Mouse (Mus musculus) embryonic facial prominence, embryonic 12.5 days (tissue): ENCODE measurements at regions not wholly inside any gene's neighbourhood (a gene's known extent, or its start where the extent isn't known, plus 50 kb on each side); places are given as distances from the start of the nearest gene placed in this dataset.

ENCODE experiments used
- ATAC-seq: fragments of 200-750 bp; cut with Nextera tagmentation; 2 replicates; pipeline ENCODE4 v1.8.0; 2017; ENCODE audit not compliant: insufficient number of reproducible peaks, insufficient read depth, low FRiP score, low TSS enrichment
- H3K27ac ChIP-seq: fragments of 300-500 bp; sonication (generic); 2 replicates; pipeline ENCODE4 v1.5.1; 2016; ENCODE audit warnings: mild to moderate bottlenecking
- H3K27me3 ChIP-seq: fragments of 300-500 bp; sonication (generic); 2 replicates; pipeline ENCODE4 v1.6.1; 2016; ENCODE audit warnings: mild to moderate bottlenecking, moderate library complexity
- H3K36me3 ChIP-seq: fragments of 300-500 bp; sonication (generic); 2 replicates; pipeline ENCODE4 v1.6.1; 2016; ENCODE audit warnings: mild to moderate bottlenecking
- H3K4me1 ChIP-seq: fragments of 300-500 bp; sonication (generic); 2 replicates; pipeline ENCODE4 v1.6.1; 2016
- H3K4me2 ChIP-seq: fragments of 300-500 bp; sonication (generic); replicated peaks from 2 replicates; pipeline ENCODE4 v1.6.1; 2016; ENCODE audit warnings: mild to moderate bottlenecking, moderate library complexity
- H3K4me3 ChIP-seq: fragments of 300-500 bp; sonication (generic); 2 replicates; pipeline ENCODE4 v1.5.1; 2016; ENCODE audit warnings: mild to moderate bottlenecking
- H3K9ac ChIP-seq: fragments of 300-500 bp; sonication (generic); 2 replicates; pipeline ENCODE4 v1.6.1; 2016; ENCODE audit warnings: mild to moderate bottlenecking, moderate library complexity
- H3K9me3 ChIP-seq: fragments of 300-500 bp; sonication (generic); 2 replicates; pipeline ENCODE4 v1.6.1; 2016; ENCODE audit warnings: mild to moderate bottlenecking, moderate library complexity
- WGBS: fragments of 180-500 bp; shearing (Covaris S2); methylation state at CpG from one replicate; pipeline ENCODE4 v1.1.7; 2016; 5-methylcytosine and 5-hydroxymethylcytosine counted together

DNA sequence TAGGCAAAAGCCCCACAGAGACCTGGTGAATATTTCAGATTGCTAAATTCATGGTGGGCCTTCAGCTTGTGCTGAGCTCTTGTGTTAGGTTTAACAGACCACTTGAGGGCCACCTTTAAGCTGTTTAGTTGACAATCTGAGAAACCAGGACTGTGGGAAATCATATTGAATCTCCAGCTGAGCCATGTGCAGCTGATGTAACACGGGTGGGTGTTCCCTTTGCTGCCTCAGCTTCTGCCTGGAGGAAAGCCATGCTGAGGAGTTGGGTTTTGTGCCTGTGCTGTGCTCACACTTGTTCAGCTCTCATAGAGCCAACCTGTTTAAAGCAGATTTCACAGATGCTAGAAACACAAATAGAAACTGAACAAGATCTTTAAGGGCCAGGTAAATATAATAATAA lies 111.6 kb upstream of the Tut7 start:
- Histone ChIP-seq H3K4me3 (no peak overlapping the region), H3K4me1 (no peaks in the 10 kb centered on the region), H3K9me3 (no peaks in the 10 kb centered on the region), H3K9ac (no peak overlapping the region), H3K36me3 (no peaks in the 10 kb centered on the region), H3K4me2 (no peak overlapping the region), H3K27ac (no peak overlapping the region), H3K27me3 (no peaks in the 10 kb centered on the region)
- ATAC-seq = no peak
- WGBS = 34% methylated on average over 1 of the region's 1 CpGs

DNA sequence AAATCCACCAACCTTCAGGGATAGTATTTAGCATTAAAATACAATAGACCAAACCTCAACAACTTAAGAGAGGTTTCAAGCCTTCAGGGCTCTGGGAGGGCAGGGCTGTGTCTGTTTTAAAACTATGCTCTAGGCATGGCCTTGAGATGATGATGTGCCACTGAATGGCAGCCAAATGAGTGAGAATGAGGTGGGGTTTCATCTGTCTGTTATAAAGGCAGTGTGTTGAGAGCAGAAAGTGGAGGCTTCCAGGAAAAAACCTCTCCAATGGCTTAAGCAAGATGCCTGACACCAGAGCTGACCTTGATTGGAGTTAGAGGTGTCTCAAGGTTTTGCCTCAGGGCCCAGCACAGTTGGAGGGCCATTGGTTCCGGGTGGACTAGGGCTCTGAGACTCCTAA lies 111.1 kb upstream of the Tut7 start:
- Histone ChIP-seq H3K4me2 (no peak overlapping the region), H3K9ac (no peak overlapping the region), H3K4me1 (no peaks in the 10 kb centered on the region), H3K27ac (no peak overlapping the region), H3K27me3 (no peaks in the 10 kb centered on the region), H3K4me3 (no peak overlapping the region), H3K36me3 (no peaks in the 10 kb centered on the region), H3K9me3 (no peaks in the 10 kb centered on the region)
- ATAC-seq = no peak
- WGBS = 46% methylated on average over 1 of the region's 1 CpGs

DNA sequence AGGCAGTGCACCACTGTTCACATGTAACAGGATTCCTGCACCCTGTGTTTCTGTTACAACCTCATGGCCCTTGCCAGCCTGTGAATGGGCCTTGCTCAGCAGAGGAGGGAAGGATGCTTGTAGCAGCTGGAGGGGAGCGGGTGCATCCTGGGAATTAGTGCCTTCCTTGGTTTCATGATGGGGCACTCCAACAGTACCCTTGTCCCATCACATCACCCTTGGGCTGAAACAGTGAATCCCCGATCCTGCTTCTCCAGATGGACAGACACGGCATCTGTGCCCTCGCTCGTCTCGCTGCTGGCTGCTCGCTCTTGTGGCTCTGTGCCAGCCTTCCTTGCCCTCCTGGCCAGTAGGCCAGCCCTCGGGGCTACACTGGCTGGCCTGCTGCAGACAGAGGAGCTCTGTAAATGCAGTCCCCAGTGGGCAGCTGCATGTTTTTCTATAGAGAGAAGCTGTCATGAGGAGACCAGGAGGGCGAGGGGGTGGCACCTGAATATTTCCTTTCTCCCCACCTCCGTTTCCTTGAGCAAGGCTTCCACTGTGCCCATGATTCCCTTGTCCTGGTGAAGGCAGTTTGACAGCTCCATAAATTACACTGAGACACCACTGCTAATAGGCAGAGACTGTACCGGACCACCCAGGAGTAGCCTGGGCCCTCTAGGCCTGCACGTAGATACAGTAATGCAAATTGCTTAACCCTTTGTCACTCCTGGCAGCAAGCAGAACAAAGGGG lies 104.6 kb upstream of the Tut7 start:
- H3K36me3 ChIP-seq = no peaks in the 10 kb centered on the region
- peak; percentile 68 for ATAC-seq
- H3K4me2 ChIP-seq = no peak overlapping the region
- H3K4me3 ChIP-seq = no peak overlapping the region
- peak overlapping the region; percentile 13; the same call in 1 of the 2 replicates for H3K27ac ChIP-seq
- H3K9ac ChIP-seq = no peak overlapping the region
- WGBS = 38% methylated on average over 12 of the region's 12 CpGs
- H3K4me1 ChIP-seq = peaks cover 17% of the 10 kb centered on the region
- H3K9me3 ChIP-seq = no peaks in the 10 kb centered on the region
- no peaks in the 10 kb centered on the region for H3K27me3 ChIP-seq

DNA sequence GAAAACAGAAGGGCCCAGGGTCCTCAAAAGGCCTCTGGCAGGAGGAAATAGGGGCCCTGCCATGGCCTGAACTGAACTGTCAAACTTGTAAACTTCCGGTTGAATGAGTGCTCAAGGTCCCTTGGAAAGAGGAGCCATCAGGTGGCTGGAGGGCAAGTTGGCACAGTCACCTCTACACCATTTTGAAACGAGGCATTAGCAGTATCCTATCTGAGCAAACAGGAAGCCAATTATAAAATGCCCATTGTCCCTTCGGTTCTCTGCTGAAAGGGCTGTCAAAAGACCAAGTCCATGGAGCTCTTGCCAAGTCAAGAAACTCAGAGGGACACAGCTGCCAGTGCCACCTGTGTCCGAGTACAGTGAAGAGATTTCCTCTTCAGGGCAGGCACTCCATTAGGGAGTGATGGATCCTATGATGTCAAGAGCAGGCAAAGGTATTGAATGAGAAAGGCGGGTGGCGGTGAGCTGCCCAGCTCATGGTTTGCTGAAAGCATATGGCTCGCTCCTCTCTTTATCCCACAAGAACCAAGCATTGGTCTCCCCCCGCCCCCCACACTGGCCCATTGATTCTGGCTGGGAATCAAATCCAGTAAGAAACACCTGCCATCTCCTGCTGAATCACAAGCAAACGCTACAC lies 103.0 kb upstream of the Tut7 start:
- Histone ChIP-seq H3K9ac (no peak overlapping the region), H3K36me3 (no peaks in the 10 kb centered on the region), H3K9me3 (no peaks in the 10 kb centered on the region), H3K27me3 (no peaks in the 10 kb centered on the region), H3K4me1 (peaks cover 17% of the 10 kb centered on the region), H3K4me2 (no peak overlapping the region), H3K27ac (no peak overlapping the region), H3K4me3 (no peak overlapping the region)
- ATAC-seq = no peak
- whole genome bisulfite sequencing = 77% methylated on average over 9 of the region's 9 CpGs

DNA sequence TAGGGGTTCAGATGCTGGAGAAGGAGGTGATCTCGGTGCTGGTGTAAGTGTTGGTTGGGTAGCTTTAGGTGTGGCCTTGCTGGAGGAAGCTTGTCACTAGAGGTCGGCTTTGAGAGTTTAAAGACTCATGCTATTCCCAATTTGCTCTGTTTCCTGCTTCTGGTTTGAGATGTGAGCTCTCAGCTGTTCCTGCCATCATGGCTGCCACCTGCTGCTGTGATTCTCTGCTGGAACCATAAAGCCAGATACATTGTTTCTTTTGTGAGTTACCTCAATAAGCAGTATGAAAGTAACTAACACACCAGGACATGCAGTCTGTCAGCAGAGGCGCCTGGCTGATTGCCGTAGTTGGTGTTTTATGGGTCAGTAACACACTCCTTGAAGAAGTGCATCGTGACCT lies 94.2 kb upstream of the Tut7 start:
- Histone ChIP-seq H3K4me3 (no peak overlapping the region), H3K27me3 (no peaks in the 10 kb centered on the region), H3K4me2 (no peak overlapping the region), H3K4me1 (no peaks in the 10 kb centered on the region), H3K9ac (no peak overlapping the region), H3K36me3 (no peaks in the 10 kb centered on the region), H3K27ac (peak overlapping the region; percentile 60; the same call in 1 of the 2 replicates), H3K9me3 (no peaks in the 10 kb centered on the region)
- ATAC-seq = no peak
- 86% methylated on average over 5 of the region's 5 CpGs for WGBS

DNA sequence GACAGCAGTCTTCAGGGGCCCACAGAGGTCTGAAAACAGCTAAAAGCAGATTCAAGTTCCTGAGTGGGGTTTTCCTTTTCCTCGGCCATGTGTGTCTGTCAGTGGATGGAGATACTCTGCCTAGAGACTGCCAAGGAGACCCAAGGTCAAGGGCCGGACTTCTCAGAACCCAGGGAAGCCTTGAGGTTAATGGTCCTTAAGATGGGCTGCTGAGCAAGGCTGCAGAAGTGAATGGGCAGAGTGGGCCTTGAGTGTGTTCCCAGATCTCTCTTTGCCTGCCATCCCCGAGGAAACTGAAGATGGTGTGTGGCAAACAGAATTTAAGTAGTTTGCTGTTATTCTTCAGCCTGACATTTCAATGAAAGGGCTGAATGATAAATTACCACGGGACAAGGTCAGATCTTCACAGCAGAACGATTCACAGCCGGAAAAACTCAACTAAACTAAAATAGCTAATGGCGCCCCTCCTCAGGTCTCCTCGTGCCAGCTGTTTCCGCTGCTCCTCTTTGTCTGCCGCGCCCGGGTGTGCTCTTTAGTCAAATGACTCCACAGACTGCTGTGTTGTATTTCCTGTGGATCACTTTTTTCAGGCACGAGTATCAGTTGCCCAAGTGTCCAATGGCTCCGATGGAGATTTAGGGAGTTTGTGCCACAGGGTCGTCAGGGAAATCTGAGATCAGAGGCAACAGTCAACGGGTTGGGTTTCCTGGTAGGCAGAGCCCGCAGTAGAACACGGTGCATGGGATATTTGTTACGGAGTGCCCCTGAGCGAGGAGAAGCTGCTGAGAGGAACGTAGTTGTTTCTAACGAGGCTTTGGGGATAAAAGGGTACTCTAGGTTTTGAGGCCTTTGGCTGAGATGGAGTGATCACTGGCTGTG lies 93.5 kb upstream of the Tut7 start:
- no peak overlapping the region for H3K9ac ChIP-seq
- H3K36me3 ChIP-seq = no peaks in the 10 kb centered on the region
- H3K27ac ChIP-seq = peak overlapping the region; percentile 60; the same call in 1 of the 2 replicates
- no peak overlapping the region for H3K4me3 ChIP-seq
- ATAC-seq = no peak
- no peak overlapping the region for H3K4me2 ChIP-seq
- H3K4me1 ChIP-seq = no peaks in the 10 kb centered on the region
- H3K9me3 ChIP-seq = no peaks in the 10 kb centered on the region
- 66% methylated on average over 22 of the region's 22 CpGs for WGBS
- H3K27me3 ChIP-seq = no peaks in the 10 kb centered on the region

DNA sequence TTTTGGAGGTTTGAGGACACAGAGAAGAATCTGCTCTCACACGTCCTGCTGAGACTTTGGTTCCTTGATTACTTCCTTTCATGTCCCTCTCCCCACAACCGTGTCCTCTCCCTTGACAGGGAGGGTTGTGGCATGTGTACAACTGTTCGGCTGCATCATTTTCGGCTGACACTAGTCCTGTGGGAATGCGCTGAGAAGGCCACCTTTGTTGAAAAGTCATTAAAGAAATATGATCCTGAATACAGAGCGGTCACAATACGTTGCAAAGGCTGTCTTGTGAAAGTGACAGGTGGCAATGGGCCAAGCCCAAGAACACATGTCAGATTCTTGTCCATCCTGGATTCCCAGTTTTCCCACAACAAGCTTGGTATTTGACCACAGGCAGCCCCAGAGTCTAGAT lies 92.8 kb upstream of the Tut7 start:
- no peaks in the 10 kb centered on the region for H3K9me3 ChIP-seq
- no peak overlapping the region for H3K4me3 ChIP-seq
- ATAC-seq = no peak
- no peak overlapping the region for H3K9ac ChIP-seq
- no peak overlapping the region for H3K4me2 ChIP-seq
- H3K27ac ChIP-seq = no peak overlapping the region
- H3K4me1 ChIP-seq = peaks cover 4% of the 10 kb centered on the region
- no peaks in the 10 kb centered on the region for H3K36me3 ChIP-seq
- H3K27me3 ChIP-seq = no peaks in the 10 kb centered on the region
- WGBS = 61% methylated on average over 7 of the region's 7 CpGs

DNA sequence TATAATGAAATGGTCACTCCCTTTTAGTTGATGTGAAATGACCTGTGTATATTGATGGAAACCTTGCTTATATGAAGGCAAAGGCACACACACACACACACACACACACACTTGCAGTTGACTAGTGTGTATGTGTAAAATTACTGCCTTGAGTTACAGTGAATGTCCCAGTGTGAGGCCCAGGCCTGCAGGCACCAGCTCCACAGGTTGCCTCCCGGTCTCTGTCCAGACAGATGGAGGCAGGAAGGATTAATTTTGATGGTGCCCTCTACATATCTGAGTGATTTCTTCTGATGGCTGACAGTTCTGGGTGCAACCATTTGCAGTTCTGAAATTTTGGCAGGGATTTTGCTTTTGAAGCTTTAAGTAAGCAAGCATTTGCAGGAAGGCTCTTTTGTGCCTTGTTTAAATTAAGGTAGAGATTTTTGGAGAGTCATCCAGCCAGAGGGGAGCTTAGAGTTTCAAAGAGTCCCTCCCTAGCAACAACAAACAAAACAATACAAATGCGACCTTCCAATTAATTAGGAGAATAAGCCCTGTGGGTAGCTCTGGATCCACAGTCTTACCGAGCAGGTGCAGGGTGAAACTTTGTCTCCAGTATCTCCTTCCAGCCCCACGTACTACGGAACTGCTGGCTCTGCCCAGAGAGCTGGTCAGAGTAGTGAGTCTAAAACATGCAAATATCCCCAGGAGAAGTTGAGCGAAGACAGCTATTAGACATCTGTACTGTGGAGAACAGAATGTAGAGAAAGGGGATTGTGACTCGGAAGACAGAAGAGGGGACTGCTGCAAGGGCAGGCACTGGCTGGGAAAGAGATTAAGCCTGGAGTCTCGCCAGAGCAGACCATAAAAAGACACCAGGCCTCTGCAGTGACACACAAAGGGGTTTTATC lies 87.5 kb upstream of the Tut7 start:
- Histone ChIP-seq H3K36me3 (no peaks in the 10 kb centered on the region), H3K4me3 (no peak overlapping the region), H3K27ac (peak overlapping the region; percentile 30; the same call in 1 of the 2 replicates), H3K9me3 (0 out of 2 replicates have a peak, but pooled peaks cover 6% of the 10 kb centered on the region), H3K27me3 (no peaks in the 10 kb centered on the region), H3K4me2 (no peak overlapping the region), H3K9ac (no peak overlapping the region), H3K4me1 (peaks cover 12% of the 10 kb centered on the region)
- WGBS = 31% methylated on average over 8 of the region's 8 CpGs
- ATAC-seq = no peak

DNA sequence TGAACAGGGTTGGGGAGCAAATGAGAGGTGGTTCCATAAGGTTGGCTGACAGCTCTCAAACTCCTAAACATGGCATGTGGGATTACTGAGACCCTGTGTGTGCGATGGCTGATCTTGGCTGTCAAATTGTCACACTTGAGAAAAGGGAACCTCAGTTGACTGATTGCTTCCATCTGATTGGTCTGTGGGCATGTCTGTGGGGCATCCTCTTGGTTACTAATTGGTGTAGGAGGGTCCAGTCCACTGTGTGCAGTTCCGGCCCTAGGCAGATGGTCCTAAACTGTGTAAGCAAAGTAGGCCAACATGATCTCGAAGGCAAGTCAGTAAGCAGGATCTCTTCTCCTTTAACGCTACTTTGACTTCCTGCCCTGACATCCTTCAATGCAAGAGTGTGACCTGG lies 86.5 kb upstream of the Tut7 start:
- Histone ChIP-seq H3K27ac (no peak overlapping the region), H3K4me2 (no peak overlapping the region), H3K27me3 (no peaks in the 10 kb centered on the region), H3K4me3 (no peak overlapping the region), H3K4me1 (peaks cover 15% of the 10 kb centered on the region), H3K36me3 (no peaks in the 10 kb centered on the region), H3K9ac (no peak overlapping the region), H3K9me3 (0 out of 2 replicates have a peak, but pooled peaks cover 6% of the 10 kb centered on the region)
- ATAC-seq = no peak
- 69% methylated on average over 4 of the region's 4 CpGs for WGBS

DNA sequence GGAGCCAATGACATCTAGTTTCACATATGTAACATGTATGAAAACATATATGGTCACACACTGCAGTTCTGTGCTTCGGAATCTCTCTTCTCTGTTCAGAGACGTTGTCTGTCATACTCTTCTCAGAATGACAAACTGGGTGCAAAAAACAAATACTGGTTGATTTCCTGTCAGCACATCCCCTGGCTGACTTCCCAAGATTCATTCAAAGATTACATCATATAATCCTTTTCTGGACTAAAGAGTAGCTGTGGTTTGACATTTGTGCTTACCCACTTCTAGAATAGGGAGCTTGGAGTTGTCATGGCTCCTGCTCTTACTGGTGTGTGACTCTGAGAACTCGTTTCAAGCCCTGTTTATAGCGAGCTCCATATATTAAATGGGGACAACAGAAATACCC lies 85.8 kb upstream of the Tut7 start:
- Histone ChIP-seq H3K4me2 (no peak overlapping the region), H3K27ac (no peak overlapping the region), H3K9me3 (0 out of 2 replicates have a peak, but pooled peaks cover 6% of the 10 kb centered on the region), H3K4me3 (no peak overlapping the region), H3K9ac (no peak overlapping the region), H3K36me3 (no peaks in the 10 kb centered on the region), H3K4me1 (peaks cover 15% of the 10 kb centered on the region), H3K27me3 (no peaks in the 10 kb centered on the region)
- no peak for ATAC-seq
- WGBS = 91% methylated on average over 4 of the region's 4 CpGs

DNA sequence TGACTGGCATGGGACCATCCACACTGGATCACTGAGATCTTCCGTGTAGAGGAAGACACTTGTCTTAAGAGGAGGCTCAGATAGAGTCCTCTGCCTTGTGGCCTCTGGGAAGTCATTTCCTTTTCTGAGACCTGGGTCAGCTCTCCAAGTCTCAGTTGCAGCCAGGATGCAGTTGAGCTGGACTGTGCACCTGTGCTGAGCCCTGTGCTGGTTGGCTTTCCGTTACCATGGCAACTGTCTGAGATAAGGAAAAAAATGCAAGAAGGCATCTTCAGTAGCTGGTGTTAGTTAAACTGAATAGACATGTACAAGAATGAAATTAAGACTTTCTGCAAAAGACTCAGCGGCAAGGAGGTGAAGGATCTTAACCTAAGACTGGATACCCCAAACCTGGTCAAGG lies 82.5 kb upstream of the Tut7 start:
- H3K36me3 ChIP-seq = no peaks in the 10 kb centered on the region
- H3K9me3 ChIP-seq = 0 out of 2 replicates have a peak, but pooled peaks cover 6% of the 10 kb centered on the region
- no peak overlapping the region for H3K9ac ChIP-seq
- no peak for ATAC-seq
- no peak overlapping the region for H3K27ac ChIP-seq
- no peaks in the 10 kb centered on the region for H3K27me3 ChIP-seq
- H3K4me3 ChIP-seq = no peak overlapping the region
- no peak overlapping the region for H3K4me2 ChIP-seq
- peaks cover 8% of the 10 kb centered on the region for H3K4me1 ChIP-seq
- 80% methylated on average over 3 of the region's 3 CpGs for WGBS
